Mouse (Mus musculus): Measurements from ENCODE around the gene Srgap1.

Gene Srgap1

GRCm38 (mm10) chr10:122046904-122047726 lies at the start of gene Srgap1:
Gene Srgap1, minus strand, starts transcription at chr10:122047315.
- peak; percentile 57 to 67 for DNase-seq

DNA sequence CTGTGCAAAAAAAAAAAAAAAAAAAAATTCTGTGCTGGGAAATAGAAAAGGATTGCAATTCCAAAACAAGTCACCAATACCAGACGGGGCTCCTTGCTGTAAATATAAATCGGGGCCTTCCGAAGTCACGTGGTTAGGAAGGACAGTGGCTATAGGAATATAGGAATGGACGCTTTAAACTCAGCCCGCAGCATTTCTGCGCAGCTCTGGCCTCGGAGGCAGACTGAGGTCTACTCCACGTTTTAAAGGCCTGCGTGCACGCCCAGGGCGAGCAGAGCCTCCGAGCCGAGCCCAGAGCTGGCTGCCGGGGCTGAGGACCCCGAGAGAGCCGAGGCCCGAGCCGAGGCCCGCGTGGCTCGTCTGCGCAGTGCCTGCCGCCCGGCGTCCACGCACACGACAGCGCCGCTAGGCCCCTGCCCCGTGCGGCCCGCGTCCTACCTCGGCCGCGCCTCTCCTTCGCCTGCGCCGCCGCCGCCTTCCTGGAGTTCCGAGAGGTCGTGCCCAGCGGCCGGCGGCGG lies 49.4 kb upstream of the Srgap1 start:
- no peak for DNase-seq

DNA sequence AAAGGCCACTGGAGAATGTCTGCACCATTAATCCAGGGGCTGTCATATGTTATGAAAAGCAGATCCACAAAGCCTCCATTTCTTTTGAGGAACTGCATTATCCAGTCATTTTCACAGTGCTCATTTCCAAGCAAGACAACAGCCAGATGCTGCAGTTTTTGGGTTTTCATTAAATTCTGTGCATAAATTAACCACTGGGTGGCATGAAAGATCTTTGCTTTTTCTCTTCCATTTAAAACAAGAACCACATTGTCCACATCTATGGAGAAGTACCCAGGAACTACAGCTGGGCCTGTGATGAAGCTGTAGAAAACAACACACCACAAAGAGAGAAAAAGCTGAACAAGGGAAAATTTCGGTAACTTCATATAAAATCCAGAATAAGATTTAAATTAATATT lies 43.4 kb upstream of the Srgap1 start:
- no peak for DNase-seq

- no peak for DNase-seq
These were observed 34.2 kb upstream of the Srgap1 start for GRCm38 (mm10) chr10:122081352-122081751.

DNA sequence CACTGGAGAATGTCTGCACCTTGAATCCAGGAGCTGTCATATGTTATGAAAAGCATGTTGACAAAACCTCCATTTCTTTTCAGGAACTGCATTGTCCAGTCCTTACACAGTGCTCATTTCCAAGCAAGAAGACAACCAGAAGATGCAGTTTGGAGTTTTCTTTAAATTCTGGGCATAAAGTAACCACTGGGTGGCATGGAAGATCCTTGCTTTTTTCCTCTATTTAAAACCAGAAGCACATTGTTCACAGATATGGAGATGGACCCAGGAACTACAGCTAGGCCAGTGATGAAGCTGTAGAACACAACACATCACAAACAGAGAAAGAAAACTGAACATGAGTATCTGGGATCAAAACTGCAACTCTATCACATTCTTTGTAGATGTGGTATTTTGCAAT lies 22.0 kb upstream of the Srgap1 start:
- DNase-seq: no peak

DNA sequence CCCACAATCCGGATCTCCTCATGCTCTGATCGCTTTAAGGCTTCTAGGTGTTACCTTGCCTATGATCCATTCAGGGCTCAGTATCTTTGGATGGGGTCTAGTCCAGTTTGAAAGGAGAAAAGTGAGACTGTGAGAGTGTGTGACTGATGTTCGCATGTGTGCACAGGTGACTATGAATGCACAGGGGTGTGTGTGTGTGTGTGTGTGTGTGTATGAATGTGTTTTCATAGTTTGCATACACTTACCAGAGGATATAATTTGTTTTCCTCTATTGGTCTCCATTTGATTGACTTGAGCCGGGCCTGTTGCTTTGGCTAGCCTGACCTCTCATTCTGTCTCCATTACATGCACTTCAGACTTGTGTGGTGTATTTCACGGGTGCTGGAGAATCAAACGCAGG lies 8.7 kb upstream of the Srgap1 start:
- no peak for DNase-seq

GRCm38 (mm10) chr10:122054535-122054934 lies 7.4 kb upstream of the Srgap1 start:
- DNase-seq: peak; percentile 32 to 62

DNA sequence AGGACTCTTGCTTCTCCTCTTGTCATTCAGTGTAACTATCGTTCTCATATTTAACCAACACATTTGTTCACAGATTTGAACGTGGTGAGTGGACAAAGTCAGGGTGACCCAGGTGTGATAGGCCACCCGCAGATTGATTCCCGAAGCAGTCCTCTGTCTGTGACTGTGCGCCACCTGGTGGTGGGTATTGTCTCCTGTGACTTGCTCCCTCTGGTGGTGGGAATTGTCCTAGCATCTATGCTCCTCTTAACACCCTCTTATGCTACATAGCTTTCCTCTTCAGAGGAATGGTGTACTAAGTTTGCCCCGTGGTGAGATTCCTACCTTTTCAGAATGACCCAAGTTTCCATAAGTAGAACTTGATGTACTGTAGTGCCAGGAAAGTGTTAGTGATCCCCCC lies 4.7 kb upstream of the Srgap1 start:
- DNase-seq: peak; percentile 84 to 89

- peak; percentile 86 to 92 for DNase-seq
These were observed 731 bp upstream of the Srgap1 start for GRCm38 (mm10) chr10:122047727-122048365.

DNA sequence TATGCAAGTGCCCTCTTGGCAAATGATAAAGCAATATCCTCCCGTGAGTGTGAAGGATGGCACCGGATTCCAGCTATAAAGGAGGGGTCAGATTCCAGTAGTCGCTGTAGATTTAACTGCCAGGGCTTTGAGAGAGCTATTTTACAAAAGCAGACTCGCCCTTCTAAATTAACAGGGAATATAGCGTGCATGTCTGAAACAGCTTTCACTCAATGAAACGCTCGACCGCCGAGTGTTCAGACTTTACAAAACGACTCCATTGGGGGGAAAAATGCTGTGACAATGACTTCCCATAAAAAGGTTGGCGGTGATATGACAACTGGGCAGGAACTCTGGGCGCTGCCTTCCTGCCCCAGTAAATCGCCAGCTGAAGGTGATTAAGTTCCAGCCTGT lies 608 bp downstream of the Srgap1 start:
- no peak for DNase-seq

GRCm38 (mm10) chr10:122045946-122046345 lies 1.2 kb downstream of the Srgap1 start:
- DNase-seq: no peak

- no peak for DNase-seq
These were observed 2.2 kb downstream of the Srgap1 start for GRCm38 (mm10) chr10:122044926-122045325.

GRCm38 (mm10) chr10:122040372-122040771 lies 6.7 kb downstream of the Srgap1 start:
- peak in 1 of 2 experiments; percentile 19 for DNase-seq

DNA sequence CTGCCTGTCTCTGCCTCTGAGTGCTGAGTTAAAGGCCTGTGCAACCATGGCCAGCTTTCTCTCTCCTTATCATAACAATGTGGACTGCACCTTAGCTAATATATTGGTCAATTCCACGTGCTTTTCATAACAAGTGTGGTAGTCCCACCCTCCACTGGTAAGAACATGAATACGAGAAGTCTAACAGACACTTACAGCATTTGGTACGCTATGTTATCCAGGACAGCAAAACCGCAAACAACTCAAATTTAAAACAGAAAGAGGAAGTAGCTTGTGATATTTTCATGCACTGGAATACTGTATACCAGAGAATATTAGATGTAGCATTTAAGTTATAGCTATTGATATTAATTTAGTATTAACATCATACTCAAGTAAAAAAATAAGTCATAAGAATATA lies 7.5 kb downstream of the Srgap1 start:
- no peak for DNase-seq

DNA sequence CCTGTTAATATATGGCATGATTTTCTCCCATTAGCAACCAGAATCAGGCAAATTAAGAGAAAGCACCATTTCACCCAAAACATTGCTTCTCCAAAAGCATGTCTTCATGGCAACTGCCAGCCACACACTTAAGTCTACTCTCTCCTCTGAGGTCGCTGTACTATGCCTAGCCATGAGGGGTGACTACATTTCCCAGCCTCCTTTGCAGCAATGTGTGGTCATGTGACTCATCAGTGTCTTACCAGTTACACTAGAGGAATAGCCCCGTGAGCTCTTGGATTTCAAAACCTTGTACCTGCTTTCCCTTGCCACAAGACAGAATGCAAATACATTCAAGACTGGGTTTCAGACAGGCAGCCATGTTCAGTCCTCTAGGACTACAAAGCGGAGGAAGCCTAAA lies 8.6 kb downstream of the Srgap1 start:
- peak in 1 of 2 experiments; percentile 30 for DNase-seq

- no peak for DNase-seq
These were observed 13.8 kb downstream of the Srgap1 start for GRCm38 (mm10) chr10:122033271-122033670.

GRCm38 (mm10) chr10:122030420-122030819 lies 16.7 kb downstream of the Srgap1 start:
- no peak for DNase-seq

DNA sequence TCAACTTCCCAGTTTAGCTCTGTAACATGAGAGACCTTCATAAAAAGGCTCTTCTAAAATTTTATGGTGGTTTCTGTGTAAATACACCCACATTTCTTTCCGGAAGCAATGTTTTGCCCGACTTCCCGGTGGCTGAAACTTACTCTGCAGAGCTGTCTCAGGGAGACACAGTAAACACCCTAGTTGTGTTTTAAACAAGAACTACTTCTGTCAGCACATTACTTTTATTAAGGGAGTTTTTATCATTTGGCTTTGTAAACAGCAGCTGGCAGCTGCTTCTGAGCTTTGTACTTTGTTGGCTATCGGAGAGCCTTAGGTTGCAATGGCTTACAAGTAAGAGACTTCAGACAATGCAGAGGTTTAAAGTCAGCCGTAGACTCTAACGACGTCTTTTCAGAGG lies 17.4 kb downstream of the Srgap1 start:
- DNase-seq: no peak

GRCm38 (mm10) chr10:122025198-122025597 lies 21.9 kb downstream of the Srgap1 start:
- DNase-seq: no peak

DNA sequence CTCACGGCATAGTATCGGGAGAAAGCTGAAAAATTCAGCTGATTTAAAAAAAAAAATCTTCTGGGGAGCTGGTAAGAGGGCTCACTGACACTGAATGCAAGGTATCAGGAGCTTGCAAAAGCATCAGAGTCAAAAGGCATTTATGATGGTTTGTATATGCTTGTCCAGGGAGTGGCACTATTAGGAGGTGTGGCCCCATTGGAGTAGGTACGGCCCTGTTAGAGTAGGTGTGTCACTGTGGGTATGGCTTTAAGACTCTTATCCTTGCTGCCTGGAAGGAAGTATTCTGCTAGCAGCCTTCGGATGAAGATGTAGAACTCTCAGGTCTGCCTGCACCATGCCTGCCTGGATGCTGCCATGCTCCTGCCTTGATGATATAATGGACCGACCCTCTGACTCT lies 26.2 kb downstream of the Srgap1 start:
- DNase-seq: no peak

DNA sequence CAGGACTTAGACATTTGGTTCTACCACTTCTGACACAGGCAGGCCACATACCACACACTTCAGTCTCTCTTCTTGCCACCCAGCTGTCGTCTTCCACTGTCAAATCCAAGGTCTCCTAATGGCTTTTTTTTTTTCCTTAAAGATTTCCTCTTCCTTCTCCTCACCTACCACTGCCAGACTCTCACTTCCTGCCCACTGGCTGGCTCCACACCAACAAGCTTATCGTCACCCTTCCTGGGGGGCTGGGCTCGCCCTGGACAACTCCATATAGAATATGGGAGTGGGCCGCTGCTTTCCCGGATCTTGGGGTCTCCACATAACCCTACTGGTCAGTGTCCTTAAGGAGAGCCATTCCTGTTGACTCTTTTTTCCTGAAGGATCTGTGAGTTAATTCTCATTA lies 26.9 kb downstream of the Srgap1 start:
- no peak for DNase-seq

GRCm38 (mm10) chr10:122018594-122019048 lies 28.5 kb downstream of the Srgap1 start:
- DNase-seq: peak in 1 of 2 experiments; percentile 14

DNA sequence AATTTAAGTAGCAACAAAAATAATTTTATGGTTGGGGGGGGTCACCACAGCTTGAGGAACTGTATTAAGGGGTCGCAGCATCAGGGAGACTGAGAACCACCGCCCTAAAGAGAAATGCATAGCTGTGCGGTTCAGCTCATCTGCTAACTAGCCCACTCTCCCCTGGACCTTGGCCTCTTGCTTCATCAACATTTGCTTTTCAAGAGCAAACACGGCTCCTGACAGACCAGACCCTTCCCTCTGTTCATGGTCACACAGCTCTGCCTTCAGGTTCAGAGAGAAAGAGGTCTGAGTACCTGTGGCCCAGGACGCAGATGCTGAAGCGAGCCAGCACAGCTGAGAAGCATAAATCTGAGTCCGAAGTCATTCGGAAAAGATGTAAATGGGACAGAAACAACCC lies 29.4 kb downstream of the Srgap1 start:
- no peak for DNase-seq

DNA sequence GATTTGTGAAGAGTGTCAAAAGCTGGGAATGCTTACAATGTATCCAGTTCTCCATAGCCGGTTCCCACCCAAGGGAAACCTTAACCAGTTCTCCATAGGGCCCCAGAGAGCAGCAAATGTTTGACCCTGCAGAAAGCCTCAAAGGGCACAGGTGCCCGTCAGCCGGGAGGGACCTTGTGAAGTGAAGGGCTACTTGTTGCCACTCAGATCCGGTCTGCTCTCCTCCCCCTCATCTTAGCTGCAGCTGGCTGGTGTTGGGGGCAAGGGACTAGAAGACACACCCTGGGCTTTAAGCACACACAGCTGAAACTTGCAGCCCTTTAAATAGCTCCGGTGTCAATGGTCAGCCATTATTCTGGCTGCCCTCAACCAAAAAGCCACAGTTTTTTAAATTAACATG lies 30.1 kb downstream of the Srgap1 start:
- DNase-seq: no peak
